Mouse (Mus musculus) lung, adult 2 months (tissue): ENCODE measurements at regions not wholly inside any gene's neighbourhood (a gene's known extent, or its start where the extent isn't known, plus 50 kb on each side); places are given as distances from the start of the nearest gene placed in this dataset.

ENCODE experiments used
- DNase-seq: peaks from one replicate; pipeline ENCODE4 v3.0.0; 2022
- H3K4me1 ChIP-seq: fragments of 200-500 bp; 2 replicates; pipeline ENCODE4 v1.6.1; 2011; ENCODE audit warnings: low read length; ENCODE audit not compliant: control insufficient read depth, insufficient read depth
- H3K4me3 ChIP-seq: fragments of 200-500 bp; replicated peaks from 2 replicates; pipeline ENCODE3; 2011; ENCODE audit warnings: low read depth, mild to moderate bottlenecking, control low read depth, low read length; ENCODE audit errors: extremely low read depth
- CTCF ChIP-seq: fragments of 200-500 bp; IDR thresholded peaks from 2 replicates; pipeline ENCODE4 v1.5.1; 2011; ENCODE audit warnings: mild to moderate bottlenecking, low read length, control low read depth; ENCODE audit not compliant: insufficient read depth
- POLR2A ChIP-seq: fragments of 200-500 bp; IDR thresholded peaks from 2 replicates; pipeline ENCODE4 v1.6.1; 2011; ENCODE audit warnings: low read depth, mild to moderate bottlenecking, control low read depth, low read length, borderline replicate concordance; ENCODE audit errors: extremely low read depth
- WGBS: fragments of 180-500 bp; shearing (Covaris S2); methylation state at CpG from one replicate; pipeline ENCODE4 v1.1.7; 2018; 5-methylcytosine and 5-hydroxymethylcytosine counted together

- H3K4me3 ChIP-seq = no peak overlapping the region
- no peak for DNase-seq
- no peaks in the 10 kb centered on the region for H3K4me1 ChIP-seq
- TF ChIP-seq POLR2A (no peak), CTCF (no peak)
- WGBS = 89% methylated on average over 6 of the region's 6 CpGs
Observed at GRCm38 (mm10) chr4:127545106-127545505, 187.1 kb upstream of the Gjb5 start.

GRCm38 (mm10) chr4:127543276-127543675 lies 185.3 kb upstream of the Gjb5 start:
- no peaks in the 10 kb centered on the region for H3K4me1 ChIP-seq
- no peak for TF ChIP-seq POLR2A
- TF ChIP-seq CTCF = no peak
- DNase-seq = no peak
- H3K4me3 ChIP-seq = no peak overlapping the region
- 70% methylated on average over 2 of the region's 2 CpGs for WGBS

- WGBS = 57% methylated on average over 4 of the region's 4 CpGs
Observed at GRCm38 (mm10) chr4:127542771-127543170, 184.8 kb upstream of the Gjb5 start.

GRCm38 (mm10) chr4:127536952-127537351 lies 179.0 kb upstream of the Gjb5 start:
- Histone ChIP-seq H3K4me1 (no peaks in the 10 kb centered on the region), H3K4me3 (no peak overlapping the region)
- 41% methylated on average over 5 of the region's 5 CpGs for WGBS
- no peak for DNase-seq
- TF ChIP-seq CTCF (peak; percentile 41), POLR2A (no peak)

More at GRCm38 (mm10) chr4:127542771-127543170, 184.8 kb upstream of the Gjb5 start:
- no peak for TF ChIP-seq POLR2A
- TF ChIP-seq CTCF = no peak
- H3K4me3 ChIP-seq = no peak overlapping the region
- no peaks in the 10 kb centered on the region for H3K4me1 ChIP-seq
- DNase-seq = no peak

- DNase-seq = no peak
- WGBS = 81% methylated on average over 7 of the region's 7 CpGs
- Histone ChIP-seq H3K4me3 (no peak overlapping the region), H3K4me1 (no peaks in the 10 kb centered on the region)
- peak; percentile 16; the same call in 1 of the 2 replicates for TF ChIP-seq CTCF
- TF ChIP-seq POLR2A = no peak
Observed at GRCm38 (mm10) chr4:127535630-127536029, 177.6 kb upstream of the Gjb5 start.

- no peak for DNase-seq
- H3K4me1 ChIP-seq = no peaks in the 10 kb centered on the region
- no peak overlapping the region for H3K4me3 ChIP-seq
- TF ChIP-seq POLR2A (no peak), CTCF (no peak)
- WGBS = 98% methylated on average over 3 of the region's 3 CpGs
Observed at GRCm38 (mm10) chr4:127534411-127534810, 176.4 kb upstream of the Gjb5 start.

- 77% methylated on average over 4 of the region's 4 CpGs for WGBS
Observed at GRCm38 (mm10) chr4:127533726-127534125, 175.7 kb upstream of the Gjb5 start.

GRCm38 (mm10) chr4:127530779-127531178 lies 172.8 kb upstream of the Gjb5 start:
- TF ChIP-seq CTCF = no peak
- TF ChIP-seq POLR2A = no peak
- WGBS = 83% methylated on average over 11 of the region's 11 CpGs
- no peak for DNase-seq
- Histone ChIP-seq H3K4me1 (no peaks in the 10 kb centered on the region), H3K4me3 (no peak overlapping the region)

More at GRCm38 (mm10) chr4:127533726-127534125, 175.7 kb upstream of the Gjb5 start:
- no peak for DNase-seq
- H3K4me1 ChIP-seq = no peaks in the 10 kb centered on the region
- no peak for TF ChIP-seq CTCF
- no peak for TF ChIP-seq POLR2A
- H3K4me3 ChIP-seq = no peak overlapping the region

- Histone ChIP-seq H3K4me1 (no peaks in the 10 kb centered on the region), H3K4me3 (no peak overlapping the region)
- 89% methylated on average over 2 of the region's 2 CpGs for WGBS
- no peak for DNase-seq
- TF ChIP-seq POLR2A = no peak
- TF ChIP-seq CTCF = no peak
Observed at GRCm38 (mm10) chr4:127522151-127522550, 164.2 kb upstream of the Gjb5 start.

- WGBS = 86% methylated on average over 1 of the region's 1 CpGs
- Histone ChIP-seq H3K4me3 (no peak overlapping the region), H3K4me1 (no peaks in the 10 kb centered on the region)
- TF ChIP-seq CTCF = peak; percentile 18; the same call in 1 of the 2 replicates
- no peak for TF ChIP-seq POLR2A
- DNase-seq = no peak
Observed at GRCm38 (mm10) chr4:127517978-127518377, 160.0 kb upstream of the Gjb5 start.

GRCm38 (mm10) chr4:127517539-127517938 lies 159.6 kb upstream of the Gjb5 start:
- TF ChIP-seq CTCF (no peak), POLR2A (no peak)
- WGBS = 80% methylated on average over 7 of the region's 7 CpGs
- no peak for DNase-seq
- no peaks in the 10 kb centered on the region for H3K4me1 ChIP-seq
- H3K4me3 ChIP-seq = no peak overlapping the region
